ENCODE assay signal across 32 mouse cellular contexts in genomic region chr3:69820614-69821013, GRCm38 (mm10). TPM values are rescaled to one million over a fixed set of nuclear protein-coding genes. Genes with fewer than 3 reads are reported as not detected.
"Had no signal": no experiment of that assay in that cellular context is flagged by ENCODE, and none has a peak within 500 bp of the region (broad histone marks: within the 10 kb centered on the region; RNA-seq: fewer than 3 reads in every experiment).

No protein-coding gene starts in this region.

- H3K4me3 ChIP-seq: embryonic facial prominence, embryonic 10.5 days; embryonic facial prominence, embryonic 12.5 days; embryonic facial prominence, embryonic 13.5 days; embryonic facial prominence, embryonic 15.5 days; erythroblast, embryonic 14.5 days; forebrain, embryonic 10.5 days; forebrain, embryonic 12.5 days; forebrain, embryonic 13.5 days; forebrain, embryonic 15.5 days; gastrocnemius, adult 2 months; heart, adult 2 months; heart, embryonic 10.5 days had no signal

- H3K9ac ChIP-seq: embryonic facial prominence, embryonic 12.5 days; embryonic facial prominence, embryonic 13.5 days; embryonic facial prominence, embryonic 15.5 days; forebrain, embryonic 12.5 days; forebrain, embryonic 13.5 days; forebrain, embryonic 15.5 days; forebrain, postnatal 0 days had no signal

- H3K27ac ChIP-seq: embryonic facial prominence, embryonic 10.5 days; embryonic facial prominence, embryonic 12.5 days; embryonic facial prominence, embryonic 13.5 days; embryonic facial prominence, embryonic 15.5 days; forebrain, embryonic 10.5 days; forebrain, embryonic 12.5 days; forebrain, embryonic 13.5 days; forebrain, embryonic 15.5 days; gastrocnemius, adult 2 months; heart, adult 2 months; heart, embryonic 10.5 days had no signal

- H3K4me2 ChIP-seq: embryonic facial prominence, embryonic 12.5 days; embryonic facial prominence, embryonic 13.5 days; embryonic facial prominence, embryonic 15.5 days; forebrain, embryonic 12.5 days; forebrain, embryonic 13.5 days; forebrain, embryonic 15.5 days had no signal

- H3K9me3 ChIP-seq: embryonic facial prominence, embryonic 10.5 days; embryonic facial prominence, embryonic 12.5 days; embryonic facial prominence, embryonic 13.5 days; embryonic facial prominence, embryonic 15.5 days; forebrain, embryonic 10.5 days; forebrain, embryonic 12.5 days; forebrain, embryonic 13.5 days; forebrain, embryonic 15.5 days; heart, embryonic 10.5 days had no signal

- DNase-seq: cerebellum, adult 9-11 months; cerebellum, postnatal 14 days; cerebellum, postnatal 25 days; embryo, embryonic 11 days; forebrain, postnatal 0 days; gastrocnemius, adult 2 months; gastrocnemius, postnatal 10 days; gastrocnemius, postnatal 14 days; gastrocnemius, postnatal 25 days; gastrocnemius, postnatal 36 days; heart, adult 18-20 months; heart, adult 2 months had no signal

- H3K27me3 ChIP-seq: embryonic facial prominence, embryonic 12.5 days; embryonic facial prominence, embryonic 13.5 days; embryonic facial prominence, embryonic 15.5 days; forebrain, embryonic 12.5 days; forebrain, embryonic 13.5 days; forebrain, embryonic 15.5 days had no signal

- ATAC-seq: forebrain, embryonic 13.5 days; forebrain, embryonic 14.5 days; forebrain, embryonic 15.5 days; forebrain, embryonic 16.5 days; forebrain, postnatal 0 days had no signal

- H3K4me1 ChIP-seq: embryonic facial prominence, embryonic 10.5 days; embryonic facial prominence, embryonic 12.5 days; embryonic facial prominence, embryonic 13.5 days; embryonic facial prominence, embryonic 15.5 days; forebrain, embryonic 12.5 days; forebrain, embryonic 13.5 days; heart, embryonic 10.5 days had no signal

- H3K36me3 ChIP-seq: embryonic facial prominence, embryonic 10.5 days; embryonic facial prominence, embryonic 12.5 days; embryonic facial prominence, embryonic 13.5 days; embryonic facial prominence, embryonic 15.5 days; forebrain, embryonic 10.5 days; forebrain, embryonic 12.5 days; forebrain, embryonic 15.5 days; heart, embryonic 10.5 days had no signal

RNA-seq across cellular contexts. Expression of gene Sptssb, which starts 39.1 kb away (rescaled TPM):
- total RNA-seq: common myeloid progenitor, adult 5-6 weeks; gastrocnemius, adult 18-20 months; gastrocnemius, adult 2 months; gastrocnemius, adult 8-10 months; gastrocnemius, postnatal 10 days; gastrocnemius, postnatal 14 days; gastrocnemius, postnatal 25 days; gastrocnemius, postnatal 36 days; gastrocnemius, postnatal 4 days; granulocyte monocyte progenitor cell, adult 5-6 weeks; heart, adult 18-20 months; heart, adult 2 months; heart, adult 8-10 months had no signal
- polyA plus RNA-seq: erythroblast, embryonic 14.5 days; forebrain, embryonic 10.5 days; forebrain, embryonic 11.5 days; forebrain, embryonic 13.5 days; gonadal fat pad, adult 2 months; heart, adult 2 months had no signal
